Mouse (Mus musculus) E14TG2a.4 (cell line): ENCODE measurements at regions not wholly inside any gene's neighbourhood (a gene's known extent, or its start where the extent isn't known, plus 50 kb on each side); places are given as distances from the start of the nearest gene placed in this dataset.

Experiments used
- CTCF ChIP-seq: conservative IDR thresholded peaks from 2 replicates; pipeline ENCODE4 v1.5.1; 2014; ENCODE audit warnings: low read length
- NANOG ChIP-seq: IDR thresholded peaks from 2 replicates; pipeline ENCODE4 v1.6.1; 2014; ENCODE audit warnings: borderline replicate concordance, low read length, mixed read lengths
- POU5F1 ChIP-seq: IDR thresholded peaks from 2 replicates; pipeline ENCODE4 v1.6.1; 2014; ENCODE audit warnings: low read length, borderline replicate concordance

DNA sequence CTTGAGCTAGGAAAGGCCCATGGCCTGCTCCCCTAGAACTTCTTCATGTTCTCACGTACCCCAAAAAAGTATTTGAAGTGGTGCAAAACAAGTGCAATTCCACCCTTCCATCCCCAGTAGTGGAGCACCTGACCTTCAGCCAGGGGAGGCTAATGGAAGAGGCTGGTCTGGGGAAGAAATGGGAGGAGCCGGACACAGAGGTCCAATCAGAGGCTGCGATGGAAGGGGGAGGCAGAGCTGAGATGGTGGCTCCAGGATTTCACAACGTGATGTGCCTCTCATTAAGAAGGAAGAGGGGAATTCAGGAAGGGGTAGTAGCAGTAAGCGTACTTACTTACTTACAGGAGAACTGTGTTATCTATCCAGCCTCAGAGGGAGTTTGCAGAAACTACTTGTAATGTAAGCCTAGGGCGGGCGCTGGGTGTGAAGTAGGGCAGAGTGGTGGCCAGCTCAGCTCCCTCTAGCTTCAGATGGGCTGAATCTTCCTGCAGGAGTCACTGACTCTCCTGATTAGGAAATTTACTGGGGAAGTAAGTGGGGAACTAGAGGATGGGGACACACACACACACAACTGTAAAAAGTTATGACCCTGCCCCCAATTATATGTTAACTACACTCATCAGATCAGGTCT lies 87.6 kb upstream of the Pitx1 start:
- TF ChIP-seq CTCF (no peak), NANOG (no peak), POU5F1 (no peak)
